Mouse (Mus musculus): Measurements from ENCODE around the gene Cdk2ap1.

DNA sequence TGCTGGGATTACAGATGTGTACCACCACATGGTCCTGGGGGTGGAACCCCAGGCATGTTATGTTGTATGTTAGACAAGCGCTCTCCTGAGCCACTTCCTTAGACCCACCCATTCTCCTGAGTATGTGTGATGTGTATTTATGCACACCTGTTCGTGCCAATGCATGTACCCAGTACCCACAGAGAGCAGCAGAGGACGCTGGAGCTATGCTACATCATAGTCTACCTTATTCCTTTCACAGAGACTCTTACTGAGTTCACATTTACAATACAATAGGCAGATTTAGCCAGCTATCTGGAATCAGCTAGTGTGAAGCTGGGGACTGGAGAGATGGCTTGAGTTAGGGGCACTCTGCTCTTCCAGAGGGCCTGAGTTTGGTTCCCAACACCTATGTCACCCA, 6.2 kb downstream of the Cdk2ap1 start:
- TF ChIP-seq GATA1 (IDR thresholded peaks at IDR 0.05; ENCODE audit: borderline replicate concordance, low read length) (no peak), FLI1 (IDR thresholded peaks at IDR 0.05; ENCODE audit: low read length) (no peak)
